Mouse (Mus musculus) stomach, embryonic 16.5 days (tissue): Measurements from ENCODE around the gene Capn7. TPM values are rescaled to one million over a fixed set of nuclear protein-coding genes. Genes with fewer than 3 reads are reported as not detected.
A peak's percentile ranks its signal among the peaks of the same experiment; 100 is the strongest.

ENCODE experiments used
- ATAC-seq: fragments of 200-750 bp; cut with Nextera tagmentation; 2 replicates; pipeline ENCODE4 v1.8.0; 2017; ENCODE audit warnings: moderate number of reproducible peaks, moderate TSS enrichment; ENCODE audit not compliant: insufficient read depth, low FRiP score
- H3K27ac ChIP-seq: fragments of 300-500 bp; sonication (generic); 2 replicates; pipeline ENCODE4 v1.5.1; 2014; ENCODE audit warnings: low read length
- H3K27me3 ChIP-seq: fragments of 300-500 bp; sonication (generic); 2 replicates; pipeline ENCODE4 v1.6.1; 2014; ENCODE audit warnings: low read length, control low read depth, mixed read lengths; ENCODE audit not compliant: control insufficient read depth, insufficient read depth
- H3K36me3 ChIP-seq: fragments of 300-500 bp; sonication (generic); 2 replicates; pipeline ENCODE4 v1.6.1; 2014; ENCODE audit warnings: low read length; ENCODE audit not compliant: control insufficient read depth, insufficient read depth
- H3K4me1 ChIP-seq: fragments of 300-500 bp; sonication (generic); 2 replicates; pipeline ENCODE4 v1.6.1; 2014; ENCODE audit warnings: low read length, control low read depth, mixed read lengths; ENCODE audit not compliant: control insufficient read depth, insufficient read depth
- H3K4me2 ChIP-seq: fragments of 300-500 bp; sonication (generic); 2 replicates; pipeline ENCODE4 v1.6.1; 2014; ENCODE audit warnings: low read depth, low read length, mixed read lengths
- H3K4me3 ChIP-seq: fragments of 300-500 bp; sonication (generic); replicated peaks from 2 replicates; pipeline ENCODE4 v1.5.1; 2014; ENCODE audit warnings: mild to moderate bottlenecking, low read length
- H3K9ac ChIP-seq: fragments of 300-500 bp; sonication (generic); 2 replicates; pipeline ENCODE4 v1.6.1; 2014; ENCODE audit warnings: low read length
- H3K9me3 ChIP-seq: fragments of 300-500 bp; sonication (generic); replicated peaks from 2 replicates; pipeline ENCODE4 v1.6.1; 2016; ENCODE audit warnings: low read length, control low read depth; ENCODE audit not compliant: control insufficient read depth
- WGBS: fragments of 180-500 bp; shearing (Covaris S2); extraction: QIAGEN DNeasy Blood & Tissue Kit; methylation state at CpG from one replicate; pipeline ENCODE4 v1.1.7; 2014; 5-methylcytosine and 5-hydroxymethylcytosine counted together
- polyA plus RNA-seq: library from polyadenylated mRNA; unstranded; fragments of >200 nt; fragmentation: Nextera tagmentation; extraction: Ambion mirVana; gene quantifications from 2 replicates; pipeline ENCODE4 v1.2.1, GENCODE M21; 2015

Gene Capn7
- polyA plus RNA-seq, 1 experiment from 2014 or later, result 35.7 TPM

DNA sequence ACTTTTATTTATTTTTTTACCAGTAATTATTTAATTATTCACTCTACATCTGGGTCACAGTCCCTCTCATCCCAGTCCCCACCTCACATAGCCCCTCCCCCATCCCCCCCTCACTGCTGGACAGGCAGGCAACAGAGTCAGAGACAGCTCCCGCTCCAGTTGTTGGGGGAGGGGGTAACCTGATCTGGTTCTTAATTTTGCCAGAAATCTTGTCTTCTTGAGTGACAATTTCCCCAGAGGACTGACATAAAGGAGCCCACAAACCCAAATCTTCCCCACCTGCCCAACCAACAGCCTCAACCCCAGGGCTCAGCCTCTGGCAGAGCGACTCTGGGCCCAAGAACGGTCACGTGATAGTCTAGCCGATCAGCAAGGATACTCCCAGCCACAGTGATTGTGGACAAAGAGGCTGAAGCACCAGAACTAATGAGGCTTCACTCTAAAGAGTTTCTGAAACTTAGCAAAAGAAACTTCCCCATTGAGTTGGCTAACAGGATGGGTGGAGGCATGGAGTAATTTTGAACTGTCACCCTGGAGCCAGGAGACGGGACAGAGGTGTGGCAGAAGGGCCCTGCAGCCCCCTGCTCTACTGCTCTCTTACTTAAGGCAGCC, 77.1 kb downstream of the Capn7 start:
- Histone ChIP-seq H3K4me2 (no peak overlapping the region), H3K36me3 (no peaks in the 10 kb centered on the region), H3K27me3 (no peaks in the 10 kb centered on the region), H3K9ac (no peak overlapping the region), H3K9me3 (no peaks in the 10 kb centered on the region), H3K4me1 (0 out of 2 replicates have a peak, but pooled peaks cover 2% of the 10 kb centered on the region), H3K27ac (no peak overlapping the region; the same call in 1 of the 2 replicates), H3K4me3 (no peak overlapping the region)
- WGBS, result 55% methylated on average over 6 of the region's 6 CpGs
- ATAC-seq, result no peak

GRCm38 (mm10) chr14:31414235-31414966, 78.0 kb downstream of the Capn7 start:
- Histone ChIP-seq H3K27me3 (no peaks in the 10 kb centered on the region), H3K4me3 (no peak overlapping the region), H3K27ac (peak overlapping the region; percentile 5), H3K4me2 (no peak overlapping the region), H3K36me3 (no peaks in the 10 kb centered on the region), H3K9ac (no peak overlapping the region), H3K4me1 (0 out of 2 replicates have a peak, but pooled peaks cover 2% of the 10 kb centered on the region), H3K9me3 (no peaks in the 10 kb centered on the region)
- 63% methylated on average over 10 of the region's 10 CpGs for WGBS
- no peak for ATAC-seq

- Histone ChIP-seq H3K4me1 (0 out of 2 replicates have a peak, but pooled peaks cover 2% of the 10 kb centered on the region), H3K9ac (no peak overlapping the region), H3K4me2 (no peak overlapping the region), H3K4me3 (no peak overlapping the region), H3K36me3 (no peaks in the 10 kb centered on the region), H3K27me3 (no peaks in the 10 kb centered on the region), H3K27ac (peak overlapping the region; percentile 5; the same call in 1 of the 2 replicates), H3K9me3 (no peaks in the 10 kb centered on the region)
- no peak for ATAC-seq
- 52% methylated on average over 7 of the region's 7 CpGs for WGBS
Measured at GRCm38 (mm10) chr14:31414967-31415376, 78.5 kb downstream of the Capn7 start.

DNA sequence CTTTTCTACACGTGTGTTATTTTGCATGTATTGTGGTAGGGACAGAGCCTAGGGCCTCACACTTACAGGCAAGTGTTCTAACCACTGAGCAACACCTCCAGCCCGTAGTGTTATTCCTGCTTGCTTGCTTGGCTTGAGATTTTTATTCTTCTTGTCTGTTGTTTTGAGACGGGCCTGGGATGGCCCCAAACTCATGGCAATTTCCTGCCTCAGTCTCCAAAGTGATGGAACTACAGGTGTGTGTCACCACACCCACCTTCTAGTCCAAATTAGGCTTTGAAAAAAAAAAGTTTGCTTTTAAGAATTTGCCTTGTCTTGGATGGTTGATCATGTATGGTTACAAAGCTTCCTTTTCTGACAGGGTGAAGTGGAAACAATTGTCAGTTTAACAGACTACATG, 80.0 kb downstream of the Capn7 start:
- WGBS, result 87% methylated on average over 3 of the region's 3 CpGs
- ATAC-seq, result no peak
- no peak overlapping the region for H3K27ac ChIP-seq
- H3K4me2 ChIP-seq, result no peak overlapping the region
- H3K9me3 ChIP-seq, result no peaks in the 10 kb centered on the region
- no peak overlapping the region for H3K9ac ChIP-seq
- no peaks in the 10 kb centered on the region for H3K36me3 ChIP-seq
- H3K27me3 ChIP-seq, result no peaks in the 10 kb centered on the region
- no peak overlapping the region for H3K4me3 ChIP-seq
- 0 out of 2 replicates have a peak, but pooled peaks cover 2% of the 10 kb centered on the region for H3K4me1 ChIP-seq

- Histone ChIP-seq H3K9me3 (no peaks in the 10 kb centered on the region), H3K4me1 (0 out of 2 replicates have a peak, but pooled peaks cover 2% of the 10 kb centered on the region), H3K4me3 (no peak overlapping the region), H3K9ac (no peak overlapping the region), H3K36me3 (no peaks in the 10 kb centered on the region), H3K4me2 (no peak overlapping the region), H3K27me3 (no peaks in the 10 kb centered on the region), H3K27ac (no peak overlapping the region)
- 66% methylated on average over 16 of the region's 16 CpGs for WGBS
- ATAC-seq, result no peak
Measured at GRCm38 (mm10) chr14:31416835-31417549, 80.6 kb downstream of the Capn7 start.

GRCm38 (mm10) chr14:31419279-31419678, 82.8 kb downstream of the Capn7 start:
- H3K27me3 ChIP-seq, result no peaks in the 10 kb centered on the region
- H3K4me3 ChIP-seq, result no peak overlapping the region
- H3K9ac ChIP-seq, result no peak overlapping the region
- H3K9me3 ChIP-seq, result no peaks in the 10 kb centered on the region
- 59% methylated on average over 4 of the region's 4 CpGs for WGBS
- H3K4me2 ChIP-seq, result no peak overlapping the region
- H3K36me3 ChIP-seq, result no peaks in the 10 kb centered on the region
- no peak for ATAC-seq
- no peak overlapping the region for H3K27ac ChIP-seq
- H3K4me1 ChIP-seq, result peaks cover 13% of the 10 kb centered on the region

DNA sequence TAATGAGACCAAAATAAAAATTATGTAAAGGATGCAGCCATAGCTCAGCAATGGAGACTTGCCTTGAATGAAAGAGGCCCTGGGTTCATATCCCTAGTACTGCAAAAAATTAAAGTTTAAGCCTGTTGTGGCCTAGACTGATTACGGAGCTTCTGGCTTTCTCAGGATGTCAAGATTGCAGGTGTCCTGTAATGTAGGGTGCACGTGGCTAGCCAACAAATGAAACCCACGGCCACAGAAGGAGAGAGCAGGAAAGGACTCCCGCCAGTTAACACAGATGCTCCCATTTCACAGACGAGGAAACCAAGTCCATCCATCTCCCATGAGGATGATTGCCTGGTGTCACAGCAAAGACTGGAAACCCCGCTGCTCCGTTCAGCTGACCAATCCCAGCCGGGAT, 83.7 kb downstream of the Capn7 start:
- no peak overlapping the region for H3K4me2 ChIP-seq
- WGBS, result 96% methylated on average over 8 of the region's 8 CpGs
- H3K27ac ChIP-seq, result no peak overlapping the region
- no peaks in the 10 kb centered on the region for H3K9me3 ChIP-seq
- no peaks in the 10 kb centered on the region for H3K36me3 ChIP-seq
- H3K4me1 ChIP-seq, result peaks cover 11% of the 10 kb centered on the region
- no peak for ATAC-seq
- no peak overlapping the region for H3K9ac ChIP-seq
- no peak overlapping the region for H3K4me3 ChIP-seq
- no peaks in the 10 kb centered on the region for H3K27me3 ChIP-seq

- no peaks in the 10 kb centered on the region for H3K36me3 ChIP-seq
- H3K4me2 ChIP-seq, result no peak overlapping the region
- no peaks in the 10 kb centered on the region for H3K27me3 ChIP-seq
- no peak for ATAC-seq
- H3K9me3 ChIP-seq, result no peaks in the 10 kb centered on the region
- 74% methylated on average over 7 of the region's 7 CpGs for WGBS
- H3K27ac ChIP-seq, result no peak overlapping the region
- H3K9ac ChIP-seq, result no peak overlapping the region
- no peak overlapping the region for H3K4me3 ChIP-seq
- peaks cover 11% of the 10 kb centered on the region for H3K4me1 ChIP-seq
Measured at GRCm38 (mm10) chr14:31420562-31420961, 84.1 kb downstream of the Capn7 start.

GRCm38 (mm10) chr14:31420985-31421384, 84.5 kb downstream of the Capn7 start:
- no peaks in the 10 kb centered on the region for H3K27me3 ChIP-seq
- peaks cover 11% of the 10 kb centered on the region for H3K4me1 ChIP-seq
- H3K9ac ChIP-seq, result no peak overlapping the region
- no peaks in the 10 kb centered on the region for H3K36me3 ChIP-seq
- H3K4me2 ChIP-seq, result no peak overlapping the region
- no peak overlapping the region for H3K4me3 ChIP-seq
- WGBS, result 61% methylated on average over 7 of the region's 7 CpGs
- no peak for ATAC-seq
- no peak overlapping the region for H3K27ac ChIP-seq
- H3K9me3 ChIP-seq, result no peaks in the 10 kb centered on the region
